Comparison of ENCODE assay signal across 30 mouse cellular contexts in the genomic region with DNA sequence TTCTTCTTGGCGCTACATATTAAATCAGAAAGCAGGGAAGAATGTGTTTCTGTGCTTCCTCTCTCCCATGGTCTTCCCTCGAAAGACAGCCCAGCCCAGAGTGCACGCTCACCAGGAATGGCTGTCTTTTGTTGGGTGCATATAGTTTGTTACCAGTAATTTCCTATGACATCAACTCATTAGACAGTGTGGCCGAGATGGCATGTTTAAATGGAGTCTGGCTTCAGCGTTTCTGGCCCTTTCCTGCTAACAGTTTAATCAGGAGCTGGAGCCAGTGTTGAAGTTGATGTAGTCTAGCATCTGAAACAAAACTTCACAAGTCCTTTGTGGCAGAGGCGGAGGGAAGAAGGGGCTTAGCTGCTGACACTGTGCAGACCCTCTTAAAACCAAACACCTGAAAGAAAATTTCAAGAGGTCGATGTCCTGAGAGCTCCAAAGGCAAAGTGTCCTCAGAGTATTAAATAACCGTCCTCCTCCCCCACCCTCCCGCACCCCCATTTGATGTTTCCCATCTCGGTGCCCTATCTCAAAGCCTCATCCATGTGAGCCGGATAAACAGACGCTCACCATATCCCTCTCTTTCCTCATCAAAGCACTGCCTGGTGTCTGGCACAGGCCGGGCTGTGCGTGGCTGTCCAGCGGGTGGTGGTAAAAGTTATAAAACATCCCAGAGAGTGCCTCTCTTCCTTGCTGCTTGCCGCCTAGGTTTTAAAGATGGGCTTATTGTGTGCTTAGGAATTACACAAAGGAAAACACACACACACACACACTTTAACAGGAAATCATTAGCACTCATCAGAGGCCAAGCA.
DNase-seq lines count a peak whose midpoint lies in the region; ATAC-seq lines count a peak whose summit lies in the region.
"Had no signal": no experiment of that assay in that cellular context is flagged by ENCODE, and none has a peak within 500 bp of the region (broad histone marks: within the 10 kb centered on the region; RNA-seq: fewer than 3 reads in every experiment).

No protein-coding gene starts in this region.

- no peak overlapping the region for H3K27ac ChIP-seq in intestine, embryonic 14.5 days (ENCODE audit: low read depth)
- H3K27ac ChIP-seq in intestine, embryonic 16.5 days (ENCODE audit: low read length), result no peak overlapping the region
- H3K27ac ChIP-seq in neural tube, embryonic 15.5 days (replicated peaks), result no peak overlapping the region
- 0 out of 2 replicates have a peak overlapping the region, but pooled peaks have one; percentile 33 for H3K27ac ChIP-seq in limb, embryonic 11.5 days (replicated peaks; ENCODE audit: low read depth, low read length)
- H3K27ac ChIP-seq: embryonic facial prominence, embryonic 15.5 days; hindbrain, embryonic 14.5 days; kidney, postnatal 0 days; limb, embryonic 12.5 days; liver, embryonic 15.5 days; neural tube, embryonic 13.5 days; stomach, embryonic 15.5 days had no signal

- H3K9ac ChIP-seq in intestine, embryonic 14.5 days (ENCODE audit: low read length), result no peak overlapping the region
- no peak overlapping the region for H3K9ac ChIP-seq in intestine, embryonic 16.5 days (ENCODE audit: low read depth, low read length)
- H3K9ac ChIP-seq in neural tube, embryonic 15.5 days (replicated peaks), result no peak overlapping the region
- H3K9ac ChIP-seq in limb, embryonic 11.5 days (ENCODE audit: low read length), result no peak overlapping the region
- H3K9ac ChIP-seq: embryonic facial prominence, embryonic 15.5 days; hindbrain, embryonic 14.5 days; limb, embryonic 12.5 days; liver, embryonic 15.5 days; lung, embryonic 14.5 days; neural tube, embryonic 13.5 days; stomach, embryonic 15.5 days had no signal

- no peaks in the 10 kb centered on the region for H3K27me3 ChIP-seq in intestine, embryonic 14.5 days (replicated peaks; ENCODE audit: control insufficient read depth, insufficient read depth, low read length)
- no peaks in the 10 kb centered on the region for H3K27me3 ChIP-seq in intestine, embryonic 16.5 days (replicated peaks; ENCODE audit: control insufficient read depth, insufficient read depth, low read length)
- H3K27me3 ChIP-seq in neural tube, embryonic 15.5 days (replicated peaks), result peaks cover 65% of the 10 kb centered on the region
- H3K27me3 ChIP-seq in limb, embryonic 11.5 days (ENCODE audit: control insufficient read depth, insufficient read depth, low read length), result peaks cover 42% of the 10 kb centered on the region
- H3K27me3 ChIP-seq: embryonic facial prominence, embryonic 15.5 days; liver, embryonic 15.5 days; stomach, embryonic 15.5 days had no signal

- 0 out of 2 replicates have a peak, but pooled peaks cover 2% of the 10 kb centered on the region for H3K36me3 ChIP-seq in intestine, embryonic 14.5 days (ENCODE audit: control insufficient read depth, insufficient read depth, low read length)
- no peaks in the 10 kb centered on the region for H3K36me3 ChIP-seq in intestine, embryonic 16.5 days (ENCODE audit: control insufficient read depth, insufficient read depth, low read length)
- H3K36me3 ChIP-seq in neural tube, embryonic 15.5 days, result no peaks in the 10 kb centered on the region
- H3K36me3 ChIP-seq in limb, embryonic 11.5 days (ENCODE audit: control insufficient read depth, insufficient read depth, low read length), result no peaks in the 10 kb centered on the region
- H3K36me3 ChIP-seq: limb, embryonic 12.5 days; neural tube, embryonic 13.5 days; stomach, embryonic 15.5 days had no signal

- H3K4me1 ChIP-seq in intestine, embryonic 14.5 days (replicated peaks; ENCODE audit: control insufficient read depth, insufficient read depth, low read length), result peaks cover 16% of the 10 kb centered on the region
- peaks cover 8% of the 10 kb centered on the region; the same call in 1 of the 2 replicates for H3K4me1 ChIP-seq in intestine, embryonic 16.5 days (ENCODE audit: control insufficient read depth, insufficient read depth, low read length)
- H3K4me1 ChIP-seq in neural tube, embryonic 15.5 days, result peaks cover 13% of the 10 kb centered on the region; the same call in 1 of the 2 replicates
- H3K4me1 ChIP-seq in limb, embryonic 11.5 days (ENCODE audit: control insufficient read depth, insufficient read depth, low read length), result peaks cover 18% of the 10 kb centered on the region
- H3K4me1 ChIP-seq: stomach, embryonic 15.5 days had no signal

- WGBS in intestine, embryonic 14.5 days, result 23% methylated on average over 16 of the region's 16 CpGs
- WGBS in intestine, embryonic 16.5 days, result 47% methylated on average over 16 of the region's 16 CpGs
- 41% methylated on average over 16 of the region's 16 CpGs for WGBS in neural tube, embryonic 15.5 days
- 15% methylated on average over 16 of the region's 16 CpGs for WGBS in limb, embryonic 11.5 days

- no peak overlapping the region for H3K4me2 ChIP-seq in intestine, embryonic 14.5 days (ENCODE audit: low read length)
- no peak overlapping the region for H3K4me2 ChIP-seq in intestine, embryonic 16.5 days (ENCODE audit: low read depth, low read length)
- H3K4me2 ChIP-seq in neural tube, embryonic 15.5 days, result no peak overlapping the region
- no peak overlapping the region for H3K4me2 ChIP-seq in limb, embryonic 11.5 days (ENCODE audit: low read depth, severe bottlenecking)
- H3K4me2 ChIP-seq: embryonic facial prominence, embryonic 15.5 days; heart, embryonic 11.5 days; hindbrain, embryonic 14.5 days; limb, embryonic 12.5 days; liver, embryonic 15.5 days; neural tube, embryonic 13.5 days; stomach, embryonic 15.5 days had no signal

- DNase-seq in intestine, embryonic 14.5 days (ENCODE audit: low spot score), result no peak
- peak; percentile 34 for DNase-seq in neural tube, embryonic 10.5 days (ENCODE audit: extremely low spot score, low spot score)
- DNase-seq in limb, embryonic 11.5 days (ENCODE audit: low spot score), result no peak
- DNase-seq in left cerebral cortex, adult 11 months (ENCODE audit: low spot score), result no peak
- DNase-seq in kidney, adult 11 months, result no peak
- DNase-seq: adrenal gland, adult 2 months; B cell, adult 2 months; cerebellum, adult 2 months; cerebellum, postnatal 14 days; gastrocnemius, postnatal 25 days; heart, adult 11 months; heart, postnatal 36 days; kidney, adult 2 months; kidney, postnatal 4 days; layer of hippocampus, postnatal 36 days; lung, embryonic 14.5 days; lung, postnatal 14 days; right cerebral cortex, postnatal 25 days had no signal

- no peaks in the 10 kb centered on the region for H3K9me3 ChIP-seq in intestine, embryonic 14.5 days (ENCODE audit: control insufficient read depth, low read length)
- H3K9me3 ChIP-seq in intestine, embryonic 16.5 days (ENCODE audit: control insufficient read depth, low read length), result no peaks in the 10 kb centered on the region
- no peaks in the 10 kb centered on the region for H3K9me3 ChIP-seq in neural tube, embryonic 15.5 days (replicated peaks)
- H3K9me3 ChIP-seq in limb, embryonic 11.5 days (ENCODE audit: control insufficient read depth, low read length), result no peaks in the 10 kb centered on the region
- H3K9me3 ChIP-seq: embryonic facial prominence, embryonic 15.5 days; limb, embryonic 12.5 days; liver, embryonic 15.5 days; neural tube, embryonic 13.5 days; stomach, embryonic 15.5 days had no signal

- no peak overlapping the region for H3K4me3 ChIP-seq in intestine, embryonic 14.5 days (ENCODE audit: low read depth, low read length)
- no peak overlapping the region for H3K4me3 ChIP-seq in intestine, embryonic 16.5 days (ENCODE audit: low read length)
- no peak overlapping the region for H3K4me3 ChIP-seq in neural tube, embryonic 15.5 days (replicated peaks)
- H3K4me3 ChIP-seq in limb, embryonic 11.5 days (ENCODE audit: low read depth, low read length), result no peak overlapping the region
- H3K4me3 ChIP-seq: embryonic facial prominence, embryonic 15.5 days; limb, embryonic 12.5 days; liver, embryonic 15.5 days; myocyte; neural tube, embryonic 13.5 days; stomach, embryonic 15.5 days had no signal

- 0 out of 2 replicates have a peak, but pooled peaks have one; percentile 40 for ATAC-seq in intestine, embryonic 14.5 days (replicated peaks; ENCODE audit: low FRiP score, low TSS enrichment, low read depth)
- ATAC-seq in intestine, embryonic 16.5 days, result no peak
- no peak for ATAC-seq in neural tube, embryonic 15.5 days (ENCODE audit: low FRiP score)
- ATAC-seq in limb, embryonic 11.5 days (ENCODE audit: insufficient number of reproducible peaks, low FRiP score, low TSS enrichment, low read depth), result no peak
- ATAC-seq: activated CD4-positive, CD25-positive, alpha-beta regulatory T cell, adult 4 months had no signal
